Mouse (Mus musculus): Measurements from ENCODE around the gene Trmt1l. TPM values are rescaled to one million over a fixed set of nuclear protein-coding genes. Genes with fewer than 3 reads are reported as not detected.

The Trmt1l gene
- polyA plus RNA-seq, 1 experiment from 2014 or later: 42.5 TPM

GRCm38 (mm10) chr1:151495635-151496285, 67.4 kb downstream of the Trmt1l start:
- no peak for ATAC-seq (ENCODE audit: insufficient read depth, low FRiP score, low read depth)
- H3K9me3 ChIP-seq: no peaks in the 10 kb centered on the region
- peaks cover 18% of the 10 kb centered on the region for H3K4me1 ChIP-seq
- WGBS: 82% methylated on average over 2 of the region's 2 CpGs
- no peak overlapping the region for H3K4me3 ChIP-seq (replicated peaks)
- H3K27ac ChIP-seq: no peak overlapping the region
- H3K4me2 ChIP-seq: no peak overlapping the region
- H3K9ac ChIP-seq: no peak overlapping the region
- no peaks in the 10 kb centered on the region for H3K36me3 ChIP-seq
- no peaks in the 10 kb centered on the region for H3K27me3 ChIP-seq (replicated peaks)

GRCm38 (mm10) chr1:151497028-151497427, 68.7 kb downstream of the Trmt1l start:
- H3K27me3 ChIP-seq (replicated peaks): no peaks in the 10 kb centered on the region
- peaks cover 18% of the 10 kb centered on the region for H3K4me1 ChIP-seq
- ATAC-seq (ENCODE audit: insufficient read depth, low FRiP score, low read depth): no peak
- H3K9me3 ChIP-seq: no peaks in the 10 kb centered on the region
- no peak overlapping the region for H3K27ac ChIP-seq
- WGBS: 80% methylated on average over 8 of the region's 8 CpGs
- H3K9ac ChIP-seq: no peak overlapping the region
- no peak overlapping the region for H3K4me2 ChIP-seq
- H3K4me3 ChIP-seq (replicated peaks): no peak overlapping the region
- H3K36me3 ChIP-seq: no peaks in the 10 kb centered on the region

- Histone ChIP-seq H3K27ac (no peak overlapping the region), H3K9ac (no peak overlapping the region), H3K27me3 (replicated peaks) (no peaks in the 10 kb centered on the region), H3K36me3 (no peaks in the 10 kb centered on the region), H3K4me2 (no peak overlapping the region), H3K4me3 (replicated peaks) (no peak overlapping the region), H3K9me3 (no peaks in the 10 kb centered on the region), H3K4me1 (peaks cover 18% of the 10 kb centered on the region)
- 79% methylated on average over 2 of the region's 2 CpGs for WGBS
- no peak for ATAC-seq (ENCODE audit: insufficient read depth, low FRiP score, low read depth)
Measured at GRCm38 (mm10) chr1:151497942-151498341, 69.6 kb downstream of the Trmt1l start.

- H3K36me3 ChIP-seq: no peaks in the 10 kb centered on the region
- peaks cover 18% of the 10 kb centered on the region for H3K4me1 ChIP-seq
- no peak overlapping the region for H3K27ac ChIP-seq
- no peaks in the 10 kb centered on the region for H3K27me3 ChIP-seq (replicated peaks)
- ATAC-seq (ENCODE audit: insufficient read depth, low FRiP score, low read depth): no peak
- no peak overlapping the region for H3K9ac ChIP-seq
- WGBS: 78% methylated on average over 3 of the region's 3 CpGs
- H3K4me2 ChIP-seq: no peak overlapping the region; the same call in 1 of the 2 replicates
- no peak overlapping the region for H3K4me3 ChIP-seq (replicated peaks)
- H3K9me3 ChIP-seq: no peaks in the 10 kb centered on the region
Measured at GRCm38 (mm10) chr1:151498381-151498780, 70.0 kb downstream of the Trmt1l start.

GRCm38 (mm10) chr1:151499815-151500501, 71.6 kb downstream of the Trmt1l start:
- Histone ChIP-seq H3K9me3 (no peaks in the 10 kb centered on the region), H3K36me3 (no peaks in the 10 kb centered on the region), H3K9ac (peak overlapping the region; percentile 96), H3K27me3 (replicated peaks) (no peaks in the 10 kb centered on the region), H3K4me1 (peaks cover 15% of the 10 kb centered on the region), H3K4me2 (peak overlapping the region; percentile 42), H3K4me3 (replicated peaks) (peak overlapping the region; percentile 97), H3K27ac (peak overlapping the region; percentile 99)
- WGBS: under 1% methylated on average over 59 of the region's 59 CpGs
- peak; percentile 47 for ATAC-seq (ENCODE audit: insufficient read depth, low FRiP score, low read depth)

GRCm38 (mm10) chr1:151500531-151501361, 72.4 kb downstream of the Trmt1l start, which contains the start of gene Rnf2:
TSS of gene Rnf2 (minus strand) at chr1:151500955.
- H3K27ac ChIP-seq: peak within 1 kb of the TSS; percentile 99
- WGBS: under 1% methylated on average over 70 of the region's 90 CpGs
- peak; percentile 97 for ATAC-seq (ENCODE audit: insufficient read depth, low FRiP score, low read depth)
- peak within 1 kb of the TSS; percentile 96 for H3K9ac ChIP-seq
- H3K4me3 ChIP-seq (replicated peaks): peak within 1 kb of the TSS; percentile 97
- H3K36me3 ChIP-seq: no peaks in the 10 kb centered on the region
- no peaks in the 10 kb centered on the region for H3K9me3 ChIP-seq
- H3K4me2 ChIP-seq: peak within 1 kb of the TSS; percentile 53
- H3K27me3 ChIP-seq (replicated peaks): no peaks in the 10 kb centered on the region
- H3K4me1 ChIP-seq: peaks cover 13% of the 10 kb centered on the region; the same call in 1 of the 2 replicates

Small RNAs within 50 kb of the gene (microRNA-seq; reads per million reads assigned to microRNA genes)
- gene Mir7682: not detected

Other genes starting within 250 kb of the Trmt1l start
- 0.13 and 0.17 TPM in 2 replicates for gene Gm47985, start 246.0 kb upstream of the Trmt1l start, polyA plus RNA-seq (2015; fragmentation: Nextera tagmentation; extraction: Ambion mirVana)
- gene Gm8947, start 236.2 kb upstream of the Trmt1l start, polyA plus RNA-seq (2015; fragmentation: Nextera tagmentation; extraction: Ambion mirVana): 0.19 TPM in 1 of 2 replicates, not detected in the other
- 0.19 and 0.21 TPM in 2 replicates for gene Gm47995, start 230.1 kb upstream of the Trmt1l start, polyA plus RNA-seq (2015; fragmentation: Nextera tagmentation; extraction: Ambion mirVana)
- 0.33 TPM in 1 of 2 replicates, not detected in the other for gene 3110040M04Rik, start 224.4 kb upstream of the Trmt1l start, polyA plus RNA-seq (2015; fragmentation: Nextera tagmentation; extraction: Ambion mirVana)
- not detected in 2 replicates for gene Gm47996, start 218.4 kb upstream of the Trmt1l start, polyA plus RNA-seq (2015; fragmentation: Nextera tagmentation; extraction: Ambion mirVana)
- gene Ivns1abp, start 84.1 kb upstream of the Trmt1l start, polyA plus RNA-seq (2015; fragmentation: Nextera tagmentation; extraction: Ambion mirVana): 206 and 241 TPM in 2 replicates
- gene Swt1, start 87 bp upstream of the Trmt1l start, polyA plus RNA-seq (2015; fragmentation: Nextera tagmentation; extraction: Ambion mirVana): 25.1 and 26.5 TPM in 2 replicates
- 66.2 and 69.0 TPM in 2 replicates for gene Rnf2, start 72.4 kb downstream of the Trmt1l start, polyA plus RNA-seq (2015; fragmentation: Nextera tagmentation; extraction: Ambion mirVana)
- 21.7 and 22.6 TPM in 2 replicates for gene Fam129a, start 142.6 kb downstream of the Trmt1l start, polyA plus RNA-seq (2015; fragmentation: Nextera tagmentation; extraction: Ambion mirVana)

Data from stomach, embryonic 15.5 days (tissue).